Mouse (Mus musculus) lung, embryonic 16.5 days (tissue): ENCODE measurements around the gene Rsph4a. TPM values are rescaled to one million over a fixed set of nuclear protein-coding genes. Genes with fewer than 3 reads are reported as not detected.
"Not testable (repeated sequence)": the region's sequence is repeated elsewhere in the genome, so short reads cannot be mapped to it uniquely, and the experiment has no call there.

Source experiments
- ATAC-seq: fragments of 200-750 bp; cut with Nextera tagmentation; 2 replicates; pipeline ENCODE4 v1.8.0; 2017; ENCODE audit warnings: low read depth, mild to moderate bottlenecking, moderate library complexity
- H3K27ac ChIP-seq: fragments of 300-500 bp; sonication (generic); 2 replicates; pipeline ENCODE4 v1.5.1; 2014; ENCODE audit warnings: mild to moderate bottlenecking, control low read depth, low read length
- H3K27me3 ChIP-seq: fragments of 300-500 bp; sonication (generic); 2 replicates; pipeline ENCODE4 v1.6.1; 2014; ENCODE audit warnings: low read depth, low read length, mixed read lengths; ENCODE audit not compliant: control insufficient read depth, insufficient read depth
- H3K36me3 ChIP-seq: fragments of 300-500 bp; sonication (generic); 2 replicates; pipeline ENCODE4 v1.6.1; 2014; ENCODE audit warnings: low read length; ENCODE audit not compliant: control insufficient read depth, insufficient read depth
- H3K4me1 ChIP-seq: fragments of 300-500 bp; sonication (generic); replicated peaks from 2 replicates; pipeline ENCODE4 v1.6.1; 2014; ENCODE audit warnings: low read length, mixed read lengths; ENCODE audit not compliant: control insufficient read depth, insufficient read depth
- H3K4me2 ChIP-seq: fragments of 300-500 bp; sonication (generic); 2 replicates; pipeline ENCODE4 v1.6.1; 2014; ENCODE audit warnings: low read depth, low read length, control low read depth
- H3K4me3 ChIP-seq: fragments of 300-500 bp; sonication (generic); 2 replicates; pipeline ENCODE4 v1.5.1; 2014; ENCODE audit warnings: mild to moderate bottlenecking, low read length, control low read depth
- H3K9ac ChIP-seq: fragments of 300-500 bp; sonication (generic); 2 replicates; pipeline ENCODE4 v1.6.1; 2014; ENCODE audit warnings: low read length, control low read depth
- H3K9me3 ChIP-seq: fragments of 300-500 bp; sonication (generic); 2 replicates; pipeline ENCODE4 v1.6.1; 2016; ENCODE audit warnings: low read length; ENCODE audit not compliant: control insufficient read depth
- WGBS: fragments of 180-500 bp; shearing (Covaris S2); extraction: QIAGEN DNeasy Blood & Tissue Kit; methylation state at CpG from one replicate; pipeline ENCODE4 v1.1.7; 2014; 5-methylcytosine and 5-hydroxymethylcytosine counted together
- polyA plus RNA-seq: library from polyadenylated mRNA; unstranded; fragments of >200 nt; fragmentation: Nextera tagmentation; extraction: Ambion mirVana; gene quantifications from 2 replicates; pipeline ENCODE4 v1.2.1, GENCODE M21; 2015

Rsph4a gene
- polyA plus RNA-seq = 1.9 and 2.2 TPM in 2 replicates

DNA sequence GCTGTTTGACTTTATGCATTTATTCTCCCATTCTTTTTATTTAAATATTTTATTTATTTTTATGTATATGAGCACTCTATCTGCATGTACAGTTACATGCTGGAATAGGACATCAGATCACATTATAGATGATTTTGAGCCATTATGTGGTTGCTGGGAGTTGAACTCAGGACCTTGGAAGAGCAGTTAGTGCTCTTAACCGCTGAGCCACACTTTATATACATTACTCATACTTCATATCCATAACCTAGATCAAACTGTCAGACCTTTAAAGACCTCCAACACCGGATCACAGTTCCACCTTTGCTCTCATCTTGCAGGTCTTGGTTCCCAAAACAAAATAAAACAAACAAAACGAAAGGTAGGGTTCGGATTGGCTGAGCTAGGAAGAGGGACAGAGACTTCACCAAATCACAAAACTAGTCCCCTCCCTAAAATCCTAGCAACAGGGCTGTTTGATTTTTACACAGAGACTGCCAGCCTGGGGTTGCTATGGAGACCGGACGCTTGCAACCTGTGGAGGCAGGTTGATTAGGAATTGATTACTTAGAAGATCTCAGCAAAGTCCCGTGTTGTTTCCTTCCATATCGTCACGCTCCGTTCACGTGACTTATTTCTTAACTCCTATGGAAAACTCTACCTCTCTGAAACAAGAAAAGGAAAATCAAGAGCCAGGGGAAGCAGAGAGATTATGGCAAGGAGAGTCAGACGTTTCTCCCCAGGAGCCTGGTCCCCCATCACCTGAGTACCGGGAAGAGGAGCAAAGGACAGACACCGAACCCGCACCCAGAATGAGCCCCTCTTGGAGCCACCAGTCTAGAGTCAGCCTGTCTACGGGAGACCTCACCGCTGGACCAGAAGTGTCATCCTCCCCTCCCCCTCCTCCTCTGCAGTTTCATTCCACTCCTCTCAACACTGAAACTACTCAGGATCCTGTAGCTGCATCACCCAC is at the start of gene Rsph4a:
Gene Rsph4a, plus strand, starts transcription at position 582 of the 952 bp plus-strand sequence.
- ATAC-seq = peak; percentile 65; the same call in 1 of the 2 replicates
- Histone ChIP-seq H3K4me2 (peak within 1 kb of the TSS; percentile 60), H3K9me3 (no peaks in the 10 kb centered on the region), H3K4me3 (peak within 1 kb of the TSS; percentile 47), H3K27me3 (no peaks in the 10 kb centered on the region), H3K36me3 (no peaks in the 10 kb centered on the region), H3K27ac (no peak within 1 kb of the TSS), H3K4me1 (no peaks in the 10 kb centered on the region), H3K9ac (peak within 1 kb of the TSS; percentile 30)
- 7% methylated on average over 17 of the region's 17 CpGs for WGBS

DNA sequence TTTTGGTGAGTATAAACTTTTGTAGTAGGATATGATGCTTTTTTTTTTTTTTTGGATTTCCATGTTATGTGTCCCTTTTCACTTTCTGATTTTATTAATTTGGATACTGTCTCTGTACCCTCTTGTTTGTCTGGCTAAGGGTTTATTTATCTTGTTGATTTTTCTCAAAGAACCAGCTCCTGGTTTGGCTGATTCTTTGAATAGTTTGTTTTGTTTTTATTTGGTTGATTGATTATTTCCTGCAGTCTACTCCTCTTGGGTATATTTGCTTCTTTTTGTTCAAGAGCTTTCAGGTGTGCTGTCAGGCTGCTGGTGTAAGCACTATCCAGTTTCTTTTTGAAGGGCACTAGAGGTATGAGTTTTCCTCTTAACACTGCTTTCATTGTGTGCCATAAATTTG is 47.5 kb upstream of the Rsph4a start, which contains the start of gene Sult3a1:
Gene Sult3a1, plus strand, starts transcription at position 301 of the 400 bp plus-strand sequence.
- H3K27me3 ChIP-seq = no peaks in the 10 kb centered on the region
- no peaks in the 10 kb centered on the region for H3K9me3 ChIP-seq
- no peak within 1 kb of the TSS for H3K4me2 ChIP-seq
- H3K4me3 ChIP-seq = no peak within 1 kb of the TSS
- H3K9ac ChIP-seq = no peak within 1 kb of the TSS
- H3K4me1 ChIP-seq = no peaks in the 10 kb centered on the region
- ATAC-seq = no peak
- H3K27ac ChIP-seq = no peak within 1 kb of the TSS
- no peaks in the 10 kb centered on the region for H3K36me3 ChIP-seq

DNA sequence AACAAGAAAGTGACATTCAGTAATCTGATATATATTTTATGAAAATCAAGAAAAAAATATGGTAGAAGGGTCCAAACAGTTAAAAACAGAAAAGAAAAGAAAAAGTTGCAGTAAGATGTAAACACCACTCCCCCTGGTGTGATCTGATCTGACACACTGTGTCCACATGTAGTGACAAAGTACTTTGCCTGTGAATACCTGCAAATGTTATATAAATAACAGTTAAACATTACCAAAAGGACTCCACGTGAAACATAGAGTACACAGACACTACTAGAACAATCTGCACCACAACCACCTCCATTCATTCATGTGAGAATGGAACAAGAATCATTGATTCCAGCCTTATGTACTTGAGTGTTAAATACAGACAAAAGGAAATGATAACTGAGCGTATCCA is 38.9 kb upstream of the Rsph4a start:
- H3K9ac ChIP-seq = no peak overlapping the region
- no peaks in the 10 kb centered on the region for H3K4me1 ChIP-seq
- H3K27me3 ChIP-seq = no peaks in the 10 kb centered on the region
- H3K36me3 ChIP-seq = no peaks in the 10 kb centered on the region
- no peak overlapping the region for H3K27ac ChIP-seq
- 43% methylated on average over 2 of the region's 2 CpGs for WGBS
- H3K9me3 ChIP-seq = no peaks in the 10 kb centered on the region
- no peak overlapping the region for H3K4me3 ChIP-seq
- H3K4me2 ChIP-seq = no peak overlapping the region
- no peak for ATAC-seq

DNA sequence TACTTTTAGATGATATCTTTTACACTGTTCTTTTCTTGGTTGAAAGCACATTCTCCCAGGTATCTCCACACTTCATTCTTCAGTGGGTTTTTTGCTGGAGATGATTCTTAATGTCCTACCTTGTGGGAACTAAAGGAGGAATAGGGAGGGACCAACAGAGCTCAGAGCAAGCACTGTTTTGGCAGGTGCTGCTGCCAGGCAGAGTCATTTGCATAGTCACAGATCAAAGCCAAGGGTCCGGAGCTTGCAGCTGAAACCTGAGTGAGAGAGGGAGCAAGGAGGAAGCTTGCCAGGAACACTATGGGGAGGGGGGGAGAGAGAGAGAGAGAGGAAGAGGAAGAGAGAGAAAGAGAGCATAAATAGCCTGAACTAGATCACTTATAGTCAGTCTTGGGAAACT is 34.5 kb upstream of the Rsph4a start:
- H3K27me3 ChIP-seq = no peaks in the 10 kb centered on the region
- no peaks in the 10 kb centered on the region for H3K36me3 ChIP-seq
- no peak overlapping the region for H3K4me2 ChIP-seq
- no peak for ATAC-seq
- WGBS = 0% methylated on average over 1 of the region's 1 CpGs
- no peak overlapping the region for H3K9ac ChIP-seq
- H3K9me3 ChIP-seq = no peaks in the 10 kb centered on the region
- no peak overlapping the region for H3K4me3 ChIP-seq
- no peaks in the 10 kb centered on the region for H3K4me1 ChIP-seq
- no peak overlapping the region for H3K27ac ChIP-seq

DNA sequence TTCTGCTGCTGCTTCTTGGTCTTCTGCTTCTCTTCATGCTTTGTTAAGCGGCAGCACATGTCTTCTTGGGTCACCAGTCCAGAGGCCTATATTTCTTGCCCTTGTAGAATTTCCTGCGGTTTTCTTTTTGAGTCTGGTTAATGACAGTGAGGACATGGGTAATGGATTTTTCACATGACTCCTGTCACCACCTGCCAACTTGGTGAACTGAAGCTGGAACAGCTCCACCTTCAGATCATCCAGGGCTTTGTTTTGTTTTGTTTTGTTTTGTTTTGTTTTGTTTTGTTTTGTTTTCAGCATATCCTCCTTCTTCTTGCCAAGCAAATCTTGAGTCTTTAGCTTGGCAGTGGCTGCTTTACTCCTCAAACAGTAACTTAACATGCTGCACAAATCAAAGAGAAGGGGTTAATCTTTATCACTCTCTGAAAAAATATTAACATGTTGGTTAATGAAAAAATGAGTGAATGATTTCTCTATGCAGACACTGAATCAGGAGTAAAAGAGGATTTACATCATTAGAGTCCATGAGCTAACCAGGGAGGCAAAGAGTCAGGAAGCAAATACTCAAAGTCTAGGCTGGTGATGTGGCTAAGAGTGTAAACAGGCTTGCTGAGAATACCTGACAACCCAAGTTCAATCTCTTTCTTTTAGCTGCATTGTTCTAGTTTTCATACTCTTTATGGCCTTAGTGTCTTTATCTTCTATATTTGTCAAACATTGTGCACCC is 32.1 kb upstream of the Rsph4a start:
- 78% methylated on average over 2 of the region's 2 CpGs for WGBS
- no peaks in the 10 kb centered on the region for H3K9me3 ChIP-seq
- no peak overlapping the region for H3K4me3 ChIP-seq
- no peaks in the 10 kb centered on the region for H3K27me3 ChIP-seq
- no peaks in the 10 kb centered on the region for H3K4me1 ChIP-seq
- H3K4me2 ChIP-seq = no peak overlapping the region
- no peak for ATAC-seq
- no peak overlapping the region for H3K27ac ChIP-seq
- H3K36me3 ChIP-seq = no peaks in the 10 kb centered on the region
- H3K9ac ChIP-seq = no peak overlapping the region

DNA sequence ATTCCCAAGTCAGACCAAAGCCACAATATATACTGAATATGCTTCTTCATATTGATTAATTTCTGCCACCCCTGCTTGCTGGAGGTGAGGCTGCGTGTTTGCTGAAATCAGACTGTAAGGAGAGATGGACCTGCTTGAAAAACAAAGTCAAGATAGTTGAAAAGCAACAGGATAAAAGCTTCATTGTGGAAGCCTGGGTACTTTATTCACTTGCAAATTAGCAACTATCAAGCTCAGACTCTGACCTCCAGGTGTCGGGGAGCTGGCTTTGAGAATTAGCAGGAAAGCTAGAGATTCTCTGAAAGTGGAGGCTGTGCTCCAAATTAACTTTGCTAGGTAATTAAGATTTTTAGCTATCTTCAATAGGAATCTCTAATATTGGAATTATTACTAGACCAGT is 22.5 kb upstream of the Rsph4a start:
- not testable (repeated sequence) for H3K4me3 ChIP-seq, ATAC-seq, H3K4me1 ChIP-seq, H3K4me2 ChIP-seq, H3K27me3 ChIP-seq, H3K9ac ChIP-seq, H3K27ac ChIP-seq, H3K36me3 ChIP-seq, H3K9me3 ChIP-seq
- WGBS = 88% methylated on average over 2 of the region's 2 CpGs

DNA sequence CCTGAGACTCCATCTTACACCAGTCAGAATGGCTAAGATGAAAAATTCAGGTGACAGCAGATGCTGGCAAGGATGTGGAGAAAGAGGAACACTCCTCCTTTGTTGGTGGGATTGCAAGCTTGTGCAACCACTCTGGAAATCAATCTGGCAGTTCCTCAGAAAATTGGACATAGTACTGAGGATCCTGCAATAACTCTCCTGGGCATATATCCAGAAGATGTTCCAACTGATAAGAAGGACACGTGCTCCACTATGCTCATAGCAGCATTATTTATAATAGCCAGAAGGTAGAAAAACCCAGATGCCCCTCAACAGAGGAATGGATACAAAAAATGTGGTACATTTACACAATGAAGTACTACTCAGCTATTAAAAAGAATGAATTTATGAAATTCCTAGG is 3.4 kb upstream of the Rsph4a start:
- H3K4me1 ChIP-seq, ATAC-seq, H3K9me3 ChIP-seq, H3K27me3 ChIP-seq, H3K4me3 ChIP-seq, H3K9ac ChIP-seq, H3K4me2 ChIP-seq, H3K27ac ChIP-seq, H3K36me3 ChIP-seq: not testable (repeated sequence)
- WGBS = 62% methylated on average over 1 of the region's 1 CpGs

DNA sequence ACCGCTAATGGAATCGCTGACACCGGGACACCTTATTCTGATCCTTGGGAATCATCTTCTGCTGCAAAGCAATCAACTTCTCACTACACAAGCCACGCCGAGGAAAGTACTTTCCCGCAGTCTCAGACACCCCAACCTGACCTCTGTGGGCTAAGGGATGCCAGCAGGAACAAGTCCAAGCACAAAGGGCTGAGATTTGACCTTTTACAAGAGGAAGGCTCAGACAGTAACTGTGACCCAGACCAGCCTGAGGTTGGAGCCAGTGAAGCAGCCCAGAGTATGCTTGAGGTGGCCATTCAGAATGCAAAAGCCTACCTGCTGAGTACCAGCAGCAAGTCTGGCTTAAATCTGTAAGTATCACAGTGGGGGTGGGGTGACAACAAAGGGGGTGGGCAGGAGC is 578 bp downstream of the Rsph4a start:
- Histone ChIP-seq H3K27me3 (no peaks in the 10 kb centered on the region), H3K9me3 (no peaks in the 10 kb centered on the region), H3K27ac (no peak overlapping the region), H3K4me2 (peak overlapping the region; percentile 60), H3K36me3 (no peaks in the 10 kb centered on the region), H3K4me1 (no peaks in the 10 kb centered on the region), H3K4me3 (peak overlapping the region; percentile 47; the same call in 1 of the 2 replicates), H3K9ac (no peak overlapping the region; the same call in 1 of the 2 replicates)
- ATAC-seq = no peak
- 8% methylated on average over 6 of the region's 6 CpGs for WGBS

DNA sequence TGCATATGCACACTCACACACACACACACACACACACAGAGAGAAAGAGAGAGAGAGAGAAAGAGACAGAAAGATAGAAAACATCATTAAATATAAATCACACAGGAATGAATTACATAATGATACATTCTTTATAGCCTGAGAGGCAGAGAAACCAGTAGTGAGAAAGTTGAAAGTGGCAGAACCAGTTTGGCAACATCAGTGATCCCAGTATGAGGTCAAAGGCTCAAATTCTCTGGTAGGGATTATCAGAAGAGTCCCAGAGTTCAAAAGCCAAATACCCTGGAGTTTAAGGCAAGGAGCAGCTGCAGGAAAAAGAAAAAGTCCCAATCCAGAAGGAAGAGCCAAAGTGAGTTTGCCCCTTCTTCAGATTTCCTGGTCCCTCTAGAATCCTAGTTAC is 35.8 kb downstream of the Rsph4a start:
- Histone ChIP-seq H3K9me3 (no peaks in the 10 kb centered on the region), H3K9ac (no peak overlapping the region), H3K4me3 (no peak overlapping the region), H3K27ac (no peak overlapping the region), H3K4me1 (no peaks in the 10 kb centered on the region), H3K4me2 (no peak overlapping the region), H3K36me3 (peaks cover 28% of the 10 kb centered on the region), H3K27me3 (no peaks in the 10 kb centered on the region)
- ATAC-seq = no peak
